Comparison of ENCODE assay signal across 8 mouse cellular contexts in the genomic region with DNA sequence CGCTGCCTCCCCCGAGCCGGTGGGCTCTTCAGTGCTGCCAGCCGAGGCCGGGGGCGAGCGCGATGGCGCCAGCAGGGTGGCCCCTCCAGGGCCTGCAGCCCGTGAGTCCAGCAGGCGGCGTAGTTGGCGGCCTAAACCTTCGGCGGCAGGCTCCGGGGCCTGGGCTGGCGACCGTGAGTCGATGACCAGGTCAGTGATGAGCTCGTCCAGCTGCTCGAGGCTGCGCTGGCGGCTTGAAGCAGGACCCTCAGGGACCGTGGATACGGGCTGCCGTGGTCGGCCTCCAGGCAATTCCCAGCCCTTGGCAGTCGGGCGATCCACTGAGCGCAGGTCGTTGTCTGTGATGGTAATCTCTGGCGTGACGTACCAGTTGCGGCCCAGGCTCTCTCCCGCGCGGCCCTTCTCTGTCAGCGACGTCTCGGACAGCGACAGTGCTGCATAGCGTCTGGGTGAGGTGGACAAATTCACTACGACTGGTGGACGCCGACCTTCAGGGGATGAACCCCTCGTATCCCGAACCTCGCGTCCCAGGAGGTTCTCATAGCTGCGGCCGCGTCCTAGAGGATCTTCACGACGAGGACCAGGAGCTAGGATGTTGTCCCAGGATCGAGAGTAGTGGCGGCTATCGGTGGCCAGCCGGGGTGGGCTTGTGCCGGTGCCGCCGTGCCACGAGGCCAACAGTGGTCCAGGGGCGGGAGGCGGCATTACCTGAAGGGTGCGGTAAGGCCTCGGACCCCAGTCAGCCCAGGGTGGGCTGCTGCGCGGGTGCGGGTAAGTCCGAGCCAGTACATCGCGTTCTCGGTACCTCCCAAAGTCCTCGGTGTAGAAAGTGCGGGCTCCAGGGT. TPM values are rescaled to one million over a fixed set of nuclear protein-coding genes. Genes with fewer than 3 reads are reported as not detected.
DNase-seq lines count a peak whose midpoint lies in the region; ATAC-seq and TF ChIP-seq lines count a peak whose summit lies in the region.

No protein-coding gene starts in this region.

- H3K4me3 ChIP-seq in thymus, adult 2 months (ENCODE audit: control insufficient read depth, insufficient read depth, low read length): no peak overlapping the region
- H3K4me3 ChIP-seq in hindbrain, embryonic 13.5 days: peak overlapping the region; percentile 27
- H3K4me3 ChIP-seq in midbrain, embryonic 10.5 days: peak overlapping the region; percentile 47

- no peak for ATAC-seq in cerebellum, adult (ENCODE audit: insufficient number of reproducible peaks, low FRiP score, low TSS enrichment)
- ATAC-seq in hindbrain, embryonic 13.5 days (ENCODE audit: low FRiP score): no peak

- no peaks in the 10 kb centered on the region for H3K9me3 ChIP-seq in hindbrain, embryonic 13.5 days
- no peaks in the 10 kb centered on the region for H3K9me3 ChIP-seq in midbrain, embryonic 10.5 days (replicated peaks)

- 11% methylated on average over 75 of the region's 75 CpGs for WGBS in thymus, adult 2 months
- 6% methylated on average over 71 of the region's 75 CpGs for WGBS in hindbrain, embryonic 13.5 days
- 4% methylated on average over 75 of the region's 75 CpGs for WGBS in midbrain, embryonic 10.5 days

- no peak overlapping the region for H3K27ac ChIP-seq in thymus, adult 2 months (ENCODE audit: control insufficient read depth, insufficient read depth, low read length)
- H3K27ac ChIP-seq in hindbrain, embryonic 13.5 days: no peak overlapping the region
- H3K27ac ChIP-seq in midbrain, embryonic 10.5 days (replicated peaks): 0 out of 2 replicates have a peak overlapping the region, but pooled peaks have one; percentile 13

- H3K4me2 ChIP-seq in hindbrain, embryonic 13.5 days: peak overlapping the region; percentile 40

- peak; percentile 56 for DNase-seq in cerebellum, adult 11 months
- DNase-seq in thymus, adult 2 months: no peak
- no peak for DNase-seq in thymus, adult 18-20 months
- DNase-seq in midbrain, embryonic 10.5 days (ENCODE audit: low spot score): peak; percentile 71
- no peak for DNase-seq in frontal cortex, postnatal 14 days (ENCODE audit: low spot score in 2 of 2)
- DNase-seq in urinary bladder, adult 18-20 months (ENCODE audit: low spot score in 2 of 2): no peak

- no peaks in the 10 kb centered on the region for H3K36me3 ChIP-seq in thymus, adult 2 months (ENCODE audit: control insufficient read depth, insufficient read depth, low read length)
- peaks cover 3% of the 10 kb centered on the region for H3K36me3 ChIP-seq in hindbrain, embryonic 13.5 days
- H3K36me3 ChIP-seq in midbrain, embryonic 10.5 days: peaks cover 8% of the 10 kb centered on the region

- H3K9ac ChIP-seq in hindbrain, embryonic 13.5 days: peak overlapping the region; percentile 55; the same call in 1 of the 2 replicates

- peaks cover 58% of the 10 kb centered on the region for H3K4me1 ChIP-seq in thymus, adult 2 months (replicated peaks; ENCODE audit: control insufficient read depth, insufficient read depth, low read length)
- peaks cover 82% of the 10 kb centered on the region for H3K4me1 ChIP-seq in hindbrain, embryonic 13.5 days (replicated peaks)
- peaks cover 85% of the 10 kb centered on the region for H3K4me1 ChIP-seq in midbrain, embryonic 10.5 days

- no peak for TF ChIP-seq CTCF in thymus, adult 2 months (IDR thresholded peaks at IDR 0.05; ENCODE audit: borderline replicate concordance, control insufficient read depth, extremely low read depth, insufficient read depth, low read length, poor library complexity)

- 0 out of 2 replicates have a peak, but pooled peaks have one; percentile 15 for TF ChIP-seq POLR2A in thymus, adult 2 months (IDR thresholded peaks at IDR 0.05; ENCODE audit: control insufficient read depth, extremely low read depth, insufficient read depth, low read length, poor library complexity)

- H3K27me3 ChIP-seq in thymus, adult 2 months (ENCODE audit: control insufficient read depth, insufficient read depth, low read length): peaks cover 29% of the 10 kb centered on the region
- peaks cover 55% of the 10 kb centered on the region for H3K27me3 ChIP-seq in hindbrain, embryonic 13.5 days
- H3K27me3 ChIP-seq in midbrain, embryonic 10.5 days (ENCODE audit: low read depth, poor library complexity, severe bottlenecking): peaks cover 62% of the 10 kb centered on the region

RNA-seq across cellular contexts. Expression of a gene that starts 3.1 kb away (rescaled TPM):
- 73.6 and 94.7 TPM in 2 replicates for polyA plus RNA-seq in thymus, adult 2 months (2012; rRNA removed)
- polyA plus RNA-seq in hindbrain, embryonic 13.5 days (2015; fragmentation: Nextera tagmentation; extraction: Ambion mirVana): 179 and 182 TPM in 2 replicates
- polyA plus RNA-seq in midbrain, embryonic 10.5 days (2016; fragmentation: Nextera tagmentation; extraction: Ambion mirVana): 159 and 187 TPM in 2 replicates

RNA-seq across cellular contexts. Expression of a gene that starts 3.4 kb away (rescaled TPM):
- 7.0 and 7.4 TPM in 2 replicates for polyA plus RNA-seq in thymus, adult 2 months (2012; rRNA removed)
- polyA plus RNA-seq in hindbrain, embryonic 13.5 days (2015; fragmentation: Nextera tagmentation; extraction: Ambion mirVana): 8.1 and 8.2 TPM in 2 replicates
- polyA plus RNA-seq in midbrain, embryonic 10.5 days (2016; fragmentation: Nextera tagmentation; extraction: Ambion mirVana): 0.05 and 0.27 TPM in 2 replicates

RNA-seq across cellular contexts. Expression of a gene that starts 3.5 kb away (rescaled TPM):
- 18.9 and 25.8 TPM in 2 replicates for polyA plus RNA-seq in thymus, adult 2 months (2012; rRNA removed)
- polyA plus RNA-seq in hindbrain, embryonic 13.5 days (2015; fragmentation: Nextera tagmentation; extraction: Ambion mirVana): 2.3 and 2.6 TPM in 2 replicates
- polyA plus RNA-seq in midbrain, embryonic 10.5 days (2016; fragmentation: Nextera tagmentation; extraction: Ambion mirVana): 6.7 and 7.8 TPM in 2 replicates

RNA-seq across cellular contexts. Expression of a gene that starts 20.5 kb away (rescaled TPM):
- 142 and 152 TPM in 2 replicates for polyA plus RNA-seq in thymus, adult 2 months (2012; rRNA removed)
- polyA plus RNA-seq in hindbrain, embryonic 13.5 days (2015; fragmentation: Nextera tagmentation; extraction: Ambion mirVana): 409 and 436 TPM in 2 replicates
- polyA plus RNA-seq in midbrain, embryonic 10.5 days (2016; fragmentation: Nextera tagmentation; extraction: Ambion mirVana): 344 and 364 TPM in 2 replicates

RNA-seq across cellular contexts. Expression of a gene that starts 30.1 kb away (rescaled TPM):
- 83.4 and 89.6 TPM in 2 replicates for polyA plus RNA-seq in thymus, adult 2 months (2012; rRNA removed)
- polyA plus RNA-seq in hindbrain, embryonic 13.5 days (2015; fragmentation: Nextera tagmentation; extraction: Ambion mirVana): 67.9 and 75.5 TPM in 2 replicates
- 71.2 and 75.1 TPM in 2 replicates for polyA plus RNA-seq in midbrain, embryonic 10.5 days (2016; fragmentation: Nextera tagmentation; extraction: Ambion mirVana)

Comparison
In these comparisons a context has a peak if more than half of its experiments do, and no peak if none do; other contexts are left out.
1. DNase-seq: peak in cerebellum, adult 11 months (single experiment) and midbrain, embryonic 10.5 days (single experiment); none in thymus, adult 2 months (single experiment), thymus, adult 18-20 months (0 of 2), frontal cortex, postnatal 14 days (0 of 2) and urinary bladder, adult 18-20 months (0 of 2).